Mouse (Mus musculus) heart, embryonic 16.5 days (tissue): ENCODE data around the gene Gm266. TPM values are rescaled to one million over a fixed set of nuclear protein-coding genes. Genes with fewer than 3 reads are reported as not detected.

Experiments
- ATAC-seq: fragments of 200-750 bp; cut with Nextera tagmentation; replicated peaks from 2 replicates; pipeline ENCODE4 v1.8.0; 2017; ENCODE audit warnings: moderate number of reproducible peaks; ENCODE audit not compliant: insufficient read depth, low FRiP score; ENCODE audit errors: extremely low read depth
- H3K27ac ChIP-seq: fragments of 300-500 bp; sonication (generic); 2 replicates; pipeline ENCODE4 v1.5.1; 2014; ENCODE audit warnings: mild to moderate bottlenecking, low read length, control low read depth, moderate library complexity
- H3K27me3 ChIP-seq: fragments of 300-500 bp; sonication (generic); 2 replicates; pipeline ENCODE4 v1.6.1; 2014; ENCODE audit warnings: low read length, mixed read lengths; ENCODE audit not compliant: control insufficient read depth, insufficient read depth
- H3K36me3 ChIP-seq: fragments of 300-500 bp; sonication (generic); 2 replicates; pipeline ENCODE4 v1.6.1; 2014; ENCODE audit not compliant: control insufficient read depth, insufficient read depth
- H3K4me1 ChIP-seq: fragments of 300-500 bp; sonication (generic); 2 replicates; pipeline ENCODE4 v1.6.1; 2014; ENCODE audit warnings: low read length, mixed read lengths; ENCODE audit not compliant: control insufficient read depth, insufficient read depth
- H3K4me2 ChIP-seq: fragments of 300-500 bp; sonication (generic); 2 replicates; pipeline ENCODE4 v1.6.1; 2014; ENCODE audit warnings: low read depth, mild to moderate bottlenecking, control low read depth, low read length
- H3K4me3 ChIP-seq: fragments of 300-500 bp; sonication (generic); 2 replicates; pipeline ENCODE4 v1.5.1; 2014; ENCODE audit warnings: mild to moderate bottlenecking, control low read depth, low read length
- H3K9ac ChIP-seq: fragments of 300-500 bp; sonication (generic); 2 replicates; pipeline ENCODE4 v1.6.1; 2014; ENCODE audit warnings: low read length, control low read depth
- H3K9me3 ChIP-seq: fragments of 300-500 bp; sonication (generic); replicated peaks from 2 replicates; pipeline ENCODE4 v1.6.1; 2016; ENCODE audit warnings: low read length; ENCODE audit not compliant: control insufficient read depth
- WGBS: fragments of 180-500 bp; shearing (Covaris S2); extraction: QIAGEN DNeasy Blood & Tissue Kit; methylation state at CpG from one replicate; pipeline ENCODE4 v1.1.7; 2014; 5-methylcytosine and 5-hydroxymethylcytosine counted together
- polyA plus RNA-seq: library from polyadenylated mRNA; unstranded; fragments of >200 nt; fragmentation: Nextera tagmentation; extraction: Ambion mirVana; gene quantifications from 2 replicates; pipeline ENCODE4 v1.2.1, GENCODE M21; 2015

Gm266 gene
- polyA plus RNA-seq, 1 experiment from 2014 or later = 6.1 TPM

- Histone ChIP-seq H3K27me3 (peaks cover 24% of the 10 kb centered on the region), H3K4me3 (no peak overlapping the region), H3K4me1 (peaks cover 15% of the 10 kb centered on the region), H3K9me3 (no peaks in the 10 kb centered on the region), H3K36me3 (no peaks in the 10 kb centered on the region), H3K27ac (no peak overlapping the region), H3K4me2 (no peak overlapping the region), H3K9ac (no peak overlapping the region)
- WGBS = 64% methylated on average over 5 of the region's 5 CpGs
- ATAC-seq = no peak
Measured at GRCm38 (mm10) chr12:111437222-111437900, 48.3 kb downstream of the Gm266 start.

DNA sequence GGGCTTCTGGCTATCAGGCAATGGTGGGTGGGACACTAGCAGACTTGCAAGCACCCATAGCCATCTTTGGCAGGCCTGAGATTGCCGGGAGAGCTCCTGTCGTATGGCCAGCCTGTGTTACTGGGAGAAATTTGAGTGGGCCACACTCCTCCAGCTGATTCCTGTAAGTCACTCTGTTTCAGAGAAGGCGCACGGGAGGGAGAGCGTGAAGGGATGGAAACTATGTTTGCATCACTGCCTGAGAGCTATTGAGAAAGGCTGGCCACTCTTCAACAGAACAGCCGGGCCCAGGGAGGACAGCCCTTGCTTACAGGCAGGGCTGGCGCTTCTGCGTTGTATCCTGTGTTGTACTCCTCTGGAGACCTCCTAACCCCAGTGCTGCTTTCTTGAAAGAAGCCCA lies 49.0 kb downstream of the Gm266 start:
- H3K4me1 ChIP-seq = peaks cover 17% of the 10 kb centered on the region
- H3K27me3 ChIP-seq = peaks cover 23% of the 10 kb centered on the region

DNA sequence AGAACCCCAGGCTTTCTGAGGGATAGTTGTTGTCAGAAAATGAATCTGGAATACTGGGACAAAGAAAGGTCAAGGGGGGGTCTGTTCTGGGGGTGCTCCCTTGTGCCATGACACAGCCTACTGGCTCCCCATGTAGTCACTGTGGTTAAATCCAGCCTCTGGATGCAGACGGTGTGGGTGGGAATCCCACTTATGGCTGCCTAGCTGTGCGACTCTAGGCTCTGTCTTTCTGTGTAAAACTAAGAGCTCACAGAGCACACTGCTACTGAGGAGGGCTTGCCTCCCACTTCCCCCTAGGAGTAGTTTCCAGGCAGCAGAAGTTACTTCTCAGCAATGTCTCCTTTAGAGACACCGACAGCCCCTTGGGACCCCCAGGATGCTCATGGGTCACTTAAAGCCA lies 49.5 kb downstream of the Gm266 start:
- Histone ChIP-seq H3K4me1 (peaks cover 21% of the 10 kb centered on the region), H3K27me3 (peaks cover 25% of the 10 kb centered on the region)

More for the DNA sequence above, 49.0 kb downstream of the Gm266 start:
- Histone ChIP-seq H3K27ac (no peak overlapping the region), H3K4me2 (no peak overlapping the region), H3K9ac (no peak overlapping the region), H3K36me3 (no peaks in the 10 kb centered on the region), H3K4me3 (no peak overlapping the region), H3K9me3 (no peaks in the 10 kb centered on the region)
- WGBS = 45% methylated on average over 8 of the region's 8 CpGs
- 0 out of 2 replicates have a peak, but pooled peaks have one; percentile 8 for ATAC-seq

GRCm38 (mm10) chr12:111434745-111435327 lies 50.8 kb downstream of the Gm266 start:
- WGBS = 21% methylated on average over 8 of the region's 8 CpGs

More for the DNA sequence above, 49.5 kb downstream of the Gm266 start:
- no peaks in the 10 kb centered on the region for H3K9me3 ChIP-seq
- H3K27ac ChIP-seq = no peak overlapping the region
- no peak overlapping the region for H3K4me2 ChIP-seq
- no peak overlapping the region for H3K4me3 ChIP-seq
- H3K9ac ChIP-seq = no peak overlapping the region
- no peaks in the 10 kb centered on the region for H3K36me3 ChIP-seq
- no peak for ATAC-seq
- WGBS = 73% methylated on average over 3 of the region's 3 CpGs

More at GRCm38 (mm10) chr12:111434745-111435327, 50.8 kb downstream of the Gm266 start:
- Histone ChIP-seq H3K36me3 (no peaks in the 10 kb centered on the region), H3K4me3 (no peak overlapping the region), H3K9ac (no peak overlapping the region), H3K4me2 (no peak overlapping the region), H3K27me3 (peaks cover 28% of the 10 kb centered on the region), H3K9me3 (no peaks in the 10 kb centered on the region), H3K4me1 (peaks cover 35% of the 10 kb centered on the region), H3K27ac (peak overlapping the region; percentile 10)
- ATAC-seq = peak; percentile 38

Other genes starting within 250 kb of the Gm266 start
- 1.8 and 2.4 TPM in 2 replicates for gene Amn, start 214.7 kb downstream of the Gm266 start, polyA plus RNA-seq
- gene Cdc42bpb, start 108.1 kb downstream of the Gm266 start, polyA plus RNA-seq = 19.6 and 27.3 TPM in 2 replicates
- gene Lbhd2, start 79.0 kb downstream of the Gm266 start, polyA plus RNA-seq = 1.3 and 1.4 TPM in 2 replicates
- 13.3 and 14.9 TPM in 2 replicates for gene Exoc3l4, start 68.8 kb downstream of the Gm266 start, polyA plus RNA-seq
- 3.2 and 4.8 TPM in 2 replicates for gene Tnfaip2, start 43.4 kb downstream of the Gm266 start, polyA plus RNA-seq
- gene Eif5, start 52.2 kb upstream of the Gm266 start, polyA plus RNA-seq = 366 and 390 TPM in 2 replicates
- 25.7 and 28.1 TPM in 2 replicates for gene Mark3, start 88.7 kb upstream of the Gm266 start, polyA plus RNA-seq
- 388 and 414 TPM in 2 replicates for gene Ckb, start 186.5 kb upstream of the Gm266 start, polyA plus RNA-seq
- 7.7 and 8.5 TPM in 2 replicates for gene Trmt61a, start 192.3 kb upstream of the Gm266 start, polyA plus RNA-seq
- gene Bag5, start 227.4 kb upstream of the Gm266 start, polyA plus RNA-seq = 40.9 and 42.9 TPM in 2 replicates
- 40.2 and 43.9 TPM in 2 replicates for gene Apopt1, start 227.4 kb upstream of the Gm266 start, polyA plus RNA-seq